Mouse (Mus musculus): ENCODE data around the gene Fermt2. TPM values are rescaled to one million over a fixed set of nuclear protein-coding genes. Genes with fewer than 3 reads are reported as not detected.

Fermt2 gene
- polyA plus RNA-seq, 1 experiment from 2014 or later: 65.8 TPM

- Histone ChIP-seq H3K9ac (ENCODE audit: low read length) (no peak overlapping the region), H3K27ac (ENCODE audit: low read depth, low read length) (no peak overlapping the region), H3K4me3 (ENCODE audit: low read depth, low read length) (no peak overlapping the region), H3K36me3 (ENCODE audit: control insufficient read depth, insufficient read depth, low read length) (no peaks in the 10 kb centered on the region), H3K4me2 (no peak overlapping the region), H3K27me3 (ENCODE audit: control insufficient read depth, insufficient read depth, low read length) (no peaks in the 10 kb centered on the region), H3K9me3 (ENCODE audit: control insufficient read depth, low read length) (no peaks in the 10 kb centered on the region), H3K4me1 (ENCODE audit: control insufficient read depth, insufficient read depth, low read length) (no peaks in the 10 kb centered on the region)
- no peak for ATAC-seq (ENCODE audit: low FRiP score)
- WGBS: 88% methylated on average over 4 of the region's 4 CpGs
- no peak for DNase-seq (ENCODE audit: low spot score, missing footprints)
Measured at GRCm38 (mm10) chr14:45416265-45416664, 113.7 kb downstream of the Fermt2 start.

Other genes starting within 250 kb of the Fermt2 start
- gene Ero1l, start 211.3 kb downstream of the Fermt2 start, polyA plus RNA-seq (2014; fragmentation: Nextera tagmentation; extraction: Ambion mirVana): 33.8 and 40.9 TPM in 2 replicates
- gene Psmc6, start 200.3 kb downstream of the Fermt2 start, polyA plus RNA-seq (2014; fragmentation: Nextera tagmentation; extraction: Ambion mirVana): 258 and 276 TPM in 2 replicates
- gene Styx, start 179.0 kb downstream of the Fermt2 start, polyA plus RNA-seq (2014; fragmentation: Nextera tagmentation; extraction: Ambion mirVana): 31.5 and 34.8 TPM in 2 replicates
- 42.7 and 46.6 TPM in 2 replicates for gene Gnpnat1, start 125.2 kb downstream of the Fermt2 start, polyA plus RNA-seq (2014; fragmentation: Nextera tagmentation; extraction: Ambion mirVana)
- gene Ddhd1, start 128.0 kb upstream of the Fermt2 start, polyA plus RNA-seq (2014; fragmentation: Nextera tagmentation; extraction: Ambion mirVana): 12.6 and 12.8 TPM in 2 replicates